Mouse (Mus musculus): Measurements from ENCODE around the gene Eif1ad. TPM values are rescaled to one million over a fixed set of nuclear protein-coding genes. Genes with fewer than 3 reads are reported as not detected.

Gene Eif1ad
- polyA plus RNA-seq, 1 experiment from 2014 or later = 49.6 TPM

- peak overlapping the region; percentile 66 for H3K9ac ChIP-seq (replicated peaks)
- H3K27ac ChIP-seq (replicated peaks) = peak overlapping the region; percentile 93
- no peaks in the 10 kb centered on the region for H3K36me3 ChIP-seq
- H3K9me3 ChIP-seq = no peaks in the 10 kb centered on the region
- peak overlapping the region; percentile 62 for H3K4me3 ChIP-seq
- H3K4me2 ChIP-seq (replicated peaks) = peak overlapping the region; percentile 80
- ATAC-seq (replicated peaks) = peak; percentile 55; the same call in 1 of the 2 replicates
- WGBS = 20% methylated on average over 7 of the region's 7 CpGs
- peaks cover 15% of the 10 kb centered on the region for H3K4me1 ChIP-seq
- H3K27me3 ChIP-seq = no peaks in the 10 kb centered on the region
Measured at GRCm38 (mm10) chr19:5407133-5407532, 40.6 kb downstream of the Eif1ad start.

GRCm38 (mm10) chr19:5408057-5409001 is 41.8 kb downstream of the Eif1ad start:
- Histone ChIP-seq H3K36me3 (no peaks in the 10 kb centered on the region), H3K27me3 (no peaks in the 10 kb centered on the region), H3K4me3 (no peak overlapping the region), H3K4me1 (peaks cover 15% of the 10 kb centered on the region), H3K27ac (replicated peaks) (no peak overlapping the region), H3K9me3 (no peaks in the 10 kb centered on the region), H3K4me2 (replicated peaks) (no peak overlapping the region), H3K9ac (replicated peaks) (no peak overlapping the region)
- ATAC-seq (replicated peaks) = no peak
- WGBS = 88% methylated on average over 13 of the region's 13 CpGs

GRCm38 (mm10) chr19:5409068-5409467 is 42.5 kb downstream of the Eif1ad start:
- WGBS = 81% methylated on average over 5 of the region's 5 CpGs
- no peak overlapping the region for H3K4me3 ChIP-seq
- H3K9ac ChIP-seq (replicated peaks) = no peak overlapping the region
- H3K4me1 ChIP-seq = peaks cover 15% of the 10 kb centered on the region
- H3K9me3 ChIP-seq = no peaks in the 10 kb centered on the region
- ATAC-seq (replicated peaks) = no peak
- H3K27me3 ChIP-seq = no peaks in the 10 kb centered on the region
- no peak overlapping the region for H3K27ac ChIP-seq (replicated peaks)
- no peak overlapping the region for H3K4me2 ChIP-seq (replicated peaks)
- no peaks in the 10 kb centered on the region for H3K36me3 ChIP-seq

GRCm38 (mm10) chr19:5410641-5411040 is 44.1 kb downstream of the Eif1ad start:
- no peak overlapping the region for H3K4me2 ChIP-seq (replicated peaks)
- 91% methylated on average over 5 of the region's 5 CpGs for WGBS

GRCm38 (mm10) chr19:5411961-5412360 is 45.4 kb downstream of the Eif1ad start:
- H3K4me1 ChIP-seq = peaks cover 10% of the 10 kb centered on the region
- H3K4me3 ChIP-seq = no peak overlapping the region
- no peak overlapping the region for H3K4me2 ChIP-seq (replicated peaks)
- no peak for ATAC-seq (replicated peaks)
- H3K9ac ChIP-seq (replicated peaks) = no peak overlapping the region
- no peaks in the 10 kb centered on the region for H3K36me3 ChIP-seq
- WGBS = 69% methylated on average over 5 of the region's 5 CpGs
- no peaks in the 10 kb centered on the region for H3K9me3 ChIP-seq
- H3K27ac ChIP-seq (replicated peaks) = no peak overlapping the region
- H3K27me3 ChIP-seq = no peaks in the 10 kb centered on the region

More at GRCm38 (mm10) chr19:5410641-5411040, 44.1 kb downstream of the Eif1ad start:
- no peaks in the 10 kb centered on the region for H3K27me3 ChIP-seq
- H3K9me3 ChIP-seq = no peaks in the 10 kb centered on the region
- peaks cover 15% of the 10 kb centered on the region for H3K4me1 ChIP-seq
- H3K4me3 ChIP-seq = no peak overlapping the region
- no peak overlapping the region for H3K9ac ChIP-seq (replicated peaks)
- no peak for ATAC-seq (replicated peaks)
- H3K36me3 ChIP-seq = no peaks in the 10 kb centered on the region
- H3K27ac ChIP-seq (replicated peaks) = no peak overlapping the region

GRCm38 (mm10) chr19:5413840-5414239 is 47.3 kb downstream of the Eif1ad start:
- Histone ChIP-seq H3K36me3 (no peaks in the 10 kb centered on the region), H3K4me2 (replicated peaks) (no peak overlapping the region), H3K4me1 (0 out of 2 replicates have a peak, but pooled peaks cover 1% of the 10 kb centered on the region), H3K9ac (replicated peaks) (no peak overlapping the region), H3K27ac (replicated peaks) (no peak overlapping the region), H3K9me3 (no peaks in the 10 kb centered on the region), H3K4me3 (no peak overlapping the region), H3K27me3 (no peaks in the 10 kb centered on the region)
- WGBS = 59% methylated on average over 4 of the region's 4 CpGs
- no peak for ATAC-seq (replicated peaks)

- H3K4me3 ChIP-seq = no peak overlapping the region
- no peak overlapping the region for H3K4me2 ChIP-seq (replicated peaks)
- H3K9ac ChIP-seq (replicated peaks) = no peak overlapping the region
- no peak for ATAC-seq (replicated peaks)
- H3K27me3 ChIP-seq = no peaks in the 10 kb centered on the region
- 58% methylated on average over 2 of the region's 2 CpGs for WGBS
- no peaks in the 10 kb centered on the region for H3K4me1 ChIP-seq
- H3K9me3 ChIP-seq = no peaks in the 10 kb centered on the region
- no peaks in the 10 kb centered on the region for H3K36me3 ChIP-seq
- H3K27ac ChIP-seq (replicated peaks) = no peak overlapping the region
Measured at GRCm38 (mm10) chr19:5414534-5414957, 48.0 kb downstream of the Eif1ad start.

GRCm38 (mm10) chr19:5418750-5419466 is 52.4 kb downstream of the Eif1ad start:
- Histone ChIP-seq H3K27me3 (no peaks in the 10 kb centered on the region), H3K27ac (replicated peaks) (no peak overlapping the region), H3K36me3 (peaks cover 16% of the 10 kb centered on the region), H3K4me2 (replicated peaks) (no peak overlapping the region), H3K9me3 (no peaks in the 10 kb centered on the region), H3K4me3 (no peak overlapping the region), H3K9ac (replicated peaks) (no peak overlapping the region), H3K4me1 (peaks cover 23% of the 10 kb centered on the region)
- 96% methylated on average over 8 of the region's 8 CpGs for WGBS
- ATAC-seq (replicated peaks) = no peak

- no peak overlapping the region for H3K4me3 ChIP-seq
- H3K36me3 ChIP-seq = peaks cover 16% of the 10 kb centered on the region
- H3K9me3 ChIP-seq = no peaks in the 10 kb centered on the region
- ATAC-seq (replicated peaks) = no peak
- peaks cover 25% of the 10 kb centered on the region for H3K4me1 ChIP-seq
- H3K27ac ChIP-seq (replicated peaks) = no peak overlapping the region
- 90% methylated on average over 9 of the region's 9 CpGs for WGBS
- H3K9ac ChIP-seq (replicated peaks) = no peak overlapping the region
- no peaks in the 10 kb centered on the region for H3K27me3 ChIP-seq
- no peak overlapping the region for H3K4me2 ChIP-seq (replicated peaks)
Measured at GRCm38 (mm10) chr19:5419630-5420029, 53.1 kb downstream of the Eif1ad start.

- H3K36me3 ChIP-seq = peaks cover 16% of the 10 kb centered on the region
- no peak overlapping the region for H3K27ac ChIP-seq (replicated peaks)
- no peak overlapping the region for H3K4me3 ChIP-seq
- no peaks in the 10 kb centered on the region for H3K27me3 ChIP-seq
- H3K4me2 ChIP-seq (replicated peaks) = no peak overlapping the region
- no peak for ATAC-seq (replicated peaks)
- no peaks in the 10 kb centered on the region for H3K9me3 ChIP-seq
- WGBS = 96% methylated on average over 6 of the region's 6 CpGs
- H3K9ac ChIP-seq (replicated peaks) = no peak overlapping the region
- H3K4me1 ChIP-seq = peaks cover 26% of the 10 kb centered on the region
Measured at GRCm38 (mm10) chr19:5420579-5420978, 54.0 kb downstream of the Eif1ad start.

All from forebrain, embryonic 15.5 days (tissue).